Mouse (Mus musculus): ENCODE data around the gene Gm20388. TPM values are rescaled to one million over a fixed set of nuclear protein-coding genes. Genes with fewer than 3 reads are reported as not detected.

Gene Gm20388
- total and polyA plus RNA-seq, 2 experiments from 2014 or later, result 17.3 TPM; not detected in 1

DNA sequence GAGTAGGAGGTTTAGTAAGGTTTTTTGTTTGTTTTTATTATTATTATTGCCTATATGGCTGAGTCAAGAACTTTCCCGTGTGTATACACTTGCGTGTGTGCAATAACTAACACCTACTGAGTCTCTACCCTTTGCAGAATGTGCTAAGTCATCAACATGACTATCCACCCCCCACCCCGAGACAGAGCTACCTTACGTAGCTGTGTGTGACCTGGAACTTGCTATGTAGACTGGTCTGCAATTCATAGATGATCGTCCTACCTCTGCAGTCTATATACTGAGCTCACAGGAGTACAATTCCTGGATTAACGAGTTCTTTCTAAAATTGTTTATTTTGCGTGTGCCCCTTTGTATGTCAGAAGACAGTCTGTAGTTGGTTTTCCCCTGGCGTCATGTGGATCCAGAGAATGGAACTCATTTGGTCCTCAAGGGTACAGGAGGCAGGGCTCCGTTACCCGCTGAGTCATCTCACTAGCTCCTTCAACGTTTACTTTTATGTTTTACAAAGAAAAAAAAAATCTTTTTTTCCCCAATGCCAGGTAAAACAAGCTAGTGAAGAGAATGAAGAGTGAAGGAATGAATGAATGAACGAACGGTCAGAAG is 596 bp upstream of the Gm20388 start, which contains the start of gene Usp10:
Gene Usp10, plus strand, starts transcription at position 417 of the 603 bp plus-strand sequence.
- Histone ChIP-seq H3K27me3 (ENCODE audit: control insufficient read depth, insufficient read depth, low read length) (0 out of 2 replicates have a peak, but pooled peaks cover 3% of the 10 kb centered on the region), H3K9ac (replicated peaks; ENCODE audit: low read depth, low read length) (peak within 1 kb of the TSS; percentile 74), H3K4me2 (ENCODE audit: low read depth, low read length) (peak within 1 kb of the TSS; percentile 91), H3K9me3 (replicated peaks; ENCODE audit: control insufficient read depth, low read length) (no peaks in the 10 kb centered on the region), H3K4me3 (ENCODE audit: low read depth, low read length) (peak within 1 kb of the TSS; percentile 84), H3K27ac (ENCODE audit: low read depth) (peak within 1 kb of the TSS; percentile 91), H3K36me3 (replicated peaks; ENCODE audit: control insufficient read depth, insufficient read depth, low read length) (no peaks in the 10 kb centered on the region), H3K4me1 (ENCODE audit: control insufficient read depth, insufficient read depth) (peaks cover 21% of the 10 kb centered on the region)
- WGBS, result 29% methylated on average over 13 of the region's 13 CpGs
- TF ChIP-seq EP300 (IDR thresholded peaks at IDR 0.05; ENCODE audit: low read depth) (no peak), CTCF (IDR thresholded peaks at IDR 0.05; ENCODE audit: low read depth) (no peak)
- no peak for ATAC-seq (ENCODE audit: insufficient read depth, low read depth)
- DNase-seq (ENCODE audit: low spot score), result no peak

DNA sequence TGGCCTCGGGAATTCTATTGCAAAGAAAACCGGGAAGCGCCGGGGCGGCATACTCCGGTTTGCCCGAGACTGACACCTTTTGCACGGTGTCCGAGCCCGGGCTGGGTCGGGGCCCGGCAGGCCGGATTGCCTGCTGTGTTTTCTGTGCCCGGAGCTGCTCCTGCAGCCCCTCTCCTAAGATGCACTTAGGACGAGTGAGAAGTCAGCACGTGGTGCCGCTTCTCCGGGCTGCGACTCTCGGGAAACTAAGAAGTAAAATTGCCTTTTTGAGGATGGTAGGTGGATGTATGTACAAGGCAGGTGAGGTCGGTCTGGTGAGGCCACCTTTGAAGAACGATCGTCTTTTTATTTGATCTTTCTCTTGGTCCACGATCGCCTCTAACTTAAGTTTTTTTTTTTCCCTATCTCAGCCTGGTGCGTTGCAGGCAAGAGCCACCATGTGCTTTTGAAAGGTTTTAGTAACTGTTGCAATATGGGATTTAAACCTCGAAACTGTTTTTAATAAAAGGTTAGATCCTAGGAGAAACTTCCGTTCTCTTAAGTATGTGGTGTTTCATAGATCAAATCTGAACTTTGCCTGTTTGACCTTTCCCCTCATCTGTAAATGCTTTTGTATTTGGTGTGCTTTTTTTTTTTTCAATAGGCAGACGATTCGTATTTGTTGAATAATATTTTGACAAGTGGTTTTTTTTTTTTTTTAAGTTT is 769 bp downstream of the Gm20388 start:
- ATAC-seq (ENCODE audit: insufficient read depth, low read depth), result peak; percentile 31
- no peaks in the 10 kb centered on the region for H3K36me3 ChIP-seq (replicated peaks; ENCODE audit: control insufficient read depth, insufficient read depth, low read length)
- peak overlapping the region; percentile 74 for H3K9ac ChIP-seq (replicated peaks; ENCODE audit: low read depth, low read length)
- H3K4me3 ChIP-seq (ENCODE audit: low read depth, low read length), result peak overlapping the region; percentile 84
- H3K27ac ChIP-seq (ENCODE audit: low read depth), result peak overlapping the region; percentile 91
- peaks cover 23% of the 10 kb centered on the region for H3K4me1 ChIP-seq (ENCODE audit: control insufficient read depth, insufficient read depth)
- peak overlapping the region; percentile 91 for H3K4me2 ChIP-seq (ENCODE audit: low read depth, low read length)
- 3% methylated on average over 30 of the region's 30 CpGs for WGBS
- TF ChIP-seq CTCF (IDR thresholded peaks at IDR 0.05; ENCODE audit: low read depth), result no peak
- TF ChIP-seq EP300 (IDR thresholded peaks at IDR 0.05; ENCODE audit: low read depth), result no peak
- H3K9me3 ChIP-seq (replicated peaks; ENCODE audit: control insufficient read depth, low read length), result no peaks in the 10 kb centered on the region
- DNase-seq (ENCODE audit: low spot score), result peak; percentile 14
- H3K27me3 ChIP-seq (ENCODE audit: control insufficient read depth, insufficient read depth, low read length), result 0 out of 2 replicates have a peak, but pooled peaks cover 3% of the 10 kb centered on the region

GRCm38 (mm10) chr8:119912643-119913042 is 2.0 kb downstream of the Gm20388 start:
- 51% methylated on average over 6 of the region's 6 CpGs for WGBS
- no peak overlapping the region for H3K4me3 ChIP-seq (ENCODE audit: low read depth, low read length)
- H3K27ac ChIP-seq (ENCODE audit: low read depth), result no peak overlapping the region
- no peaks in the 10 kb centered on the region for H3K9me3 ChIP-seq (replicated peaks; ENCODE audit: control insufficient read depth, low read length)
- no peak overlapping the region; the same call in 1 of the 2 replicates for H3K4me2 ChIP-seq (ENCODE audit: low read depth, low read length)
- no peak for TF ChIP-seq CTCF (IDR thresholded peaks at IDR 0.05; ENCODE audit: low read depth)
- no peak for TF ChIP-seq EP300 (IDR thresholded peaks at IDR 0.05; ENCODE audit: low read depth)
- H3K4me1 ChIP-seq (ENCODE audit: control insufficient read depth, insufficient read depth), result peaks cover 29% of the 10 kb centered on the region
- H3K9ac ChIP-seq (replicated peaks; ENCODE audit: low read depth, low read length), result no peak overlapping the region
- H3K36me3 ChIP-seq (replicated peaks; ENCODE audit: control insufficient read depth, insufficient read depth, low read length), result no peaks in the 10 kb centered on the region
- DNase-seq (ENCODE audit: low spot score) (no peak), ATAC-seq (ENCODE audit: insufficient read depth, low read depth) (no peak)
- 0 out of 2 replicates have a peak, but pooled peaks cover 3% of the 10 kb centered on the region for H3K27me3 ChIP-seq (ENCODE audit: control insufficient read depth, insufficient read depth, low read length)

- 76% methylated on average over 3 of the region's 3 CpGs for WGBS
- Histone ChIP-seq H3K9ac (replicated peaks; ENCODE audit: low read depth, low read length) (no peak overlapping the region), H3K4me3 (ENCODE audit: low read depth, low read length) (no peak overlapping the region)
These were observed 2.5 kb downstream of the Gm20388 start for GRCm38 (mm10) chr8:119913181-119913580.

GRCm38 (mm10) chr8:119914161-119914560 is 3.5 kb downstream of the Gm20388 start:
- ATAC-seq (ENCODE audit: insufficient read depth, low read depth), result no peak
- H3K27me3 ChIP-seq (ENCODE audit: control insufficient read depth, insufficient read depth, low read length), result 0 out of 2 replicates have a peak, but pooled peaks cover 3% of the 10 kb centered on the region
- H3K4me1 ChIP-seq (ENCODE audit: control insufficient read depth, insufficient read depth), result peaks cover 34% of the 10 kb centered on the region
- H3K4me3 ChIP-seq (ENCODE audit: low read depth, low read length), result no peak overlapping the region
- TF ChIP-seq CTCF (IDR thresholded peaks at IDR 0.05; ENCODE audit: low read depth) (no peak), EP300 (IDR thresholded peaks at IDR 0.05; ENCODE audit: low read depth) (no peak)
- WGBS, result 44% methylated on average over 2 of the region's 2 CpGs
- no peak overlapping the region for H3K27ac ChIP-seq (ENCODE audit: low read depth)
- no peaks in the 10 kb centered on the region for H3K36me3 ChIP-seq (replicated peaks; ENCODE audit: control insufficient read depth, insufficient read depth, low read length)
- H3K4me2 ChIP-seq (ENCODE audit: low read depth, low read length), result no peak overlapping the region
- no peak overlapping the region for H3K9ac ChIP-seq (replicated peaks; ENCODE audit: low read depth, low read length)
- no peak for DNase-seq (ENCODE audit: low spot score)
- no peaks in the 10 kb centered on the region for H3K9me3 ChIP-seq (replicated peaks; ENCODE audit: control insufficient read depth, low read length)

More at GRCm38 (mm10) chr8:119913181-119913580, 2.5 kb downstream of the Gm20388 start:
- H3K36me3 ChIP-seq (replicated peaks; ENCODE audit: control insufficient read depth, insufficient read depth, low read length), result no peaks in the 10 kb centered on the region
- H3K4me2 ChIP-seq (ENCODE audit: low read depth, low read length), result no peak overlapping the region
- peaks cover 33% of the 10 kb centered on the region for H3K4me1 ChIP-seq (ENCODE audit: control insufficient read depth, insufficient read depth)
- 0 out of 2 replicates have a peak, but pooled peaks cover 3% of the 10 kb centered on the region for H3K27me3 ChIP-seq (ENCODE audit: control insufficient read depth, insufficient read depth, low read length)
- DNase-seq (ENCODE audit: low spot score) (no peak), ATAC-seq (ENCODE audit: insufficient read depth, low read depth) (no peak)
- no peak overlapping the region for H3K27ac ChIP-seq (ENCODE audit: low read depth)
- H3K9me3 ChIP-seq (replicated peaks; ENCODE audit: control insufficient read depth, low read length), result no peaks in the 10 kb centered on the region
- TF ChIP-seq CTCF (IDR thresholded peaks at IDR 0.05; ENCODE audit: low read depth) (no peak), EP300 (IDR thresholded peaks at IDR 0.05; ENCODE audit: low read depth) (no peak)
